Mouse (Mus musculus): Measurements from ENCODE around the gene Aldh2.
"Not testable (repeated sequence)": the region's sequence is repeated elsewhere in the genome, so short reads cannot be mapped to it uniquely, and the experiment has no call there.

Gene Aldh2

GRCm38 (mm10) chr5:121593451-121594401 lies at the start of gene Aldh2:
Gene Aldh2 (minus strand): TSS chr5:121593824.
- in situ Hi-C loops (cut with MboI, MseI), result no loop called here

- in situ Hi-C loops (cut with MboI, MseI), result no loop called here
These were observed 46.0 kb upstream of the Aldh2 start for GRCm38 (mm10) chr5:121639601-121640000.

- in situ Hi-C loops (cut with MboI, MseI), result no loop called here
These were observed 43.7 kb upstream of the Aldh2 start for GRCm38 (mm10) chr5:121637296-121637695.

GRCm38 (mm10) chr5:121634668-121635067 lies 41.0 kb upstream of the Aldh2 start:
- in situ Hi-C loops (cut with MboI, MseI), result no loop called here

GRCm38 (mm10) chr5:121632804-121633203 lies 39.2 kb upstream of the Aldh2 start:
- in situ Hi-C loops (cut with MboI, MseI), result no loop called here

- in situ Hi-C loops (cut with MboI, MseI), result not testable (repeated sequence)
These were observed 37.6 kb upstream of the Aldh2 start for GRCm38 (mm10) chr5:121631106-121631647.

GRCm38 (mm10) chr5:121627871-121628270 lies 34.2 kb upstream of the Aldh2 start:
- in situ Hi-C loops (cut with MboI, MseI), result no loop called here

GRCm38 (mm10) chr5:121623241-121623640 lies 29.6 kb upstream of the Aldh2 start:
- in situ Hi-C loops (cut with MboI, MseI), result no loop called here

- in situ Hi-C loops (cut with MboI, MseI), result no loop called here
These were observed 27.5 kb upstream of the Aldh2 start for GRCm38 (mm10) chr5:121621102-121621501.

GRCm38 (mm10) chr5:121618592-121619513 lies 25.2 kb upstream of the Aldh2 start, which contains the start of gene Acad12:
Gene Acad12 (minus strand): TSS chr5:121618938.
- in situ Hi-C loops (cut with MboI, MseI), result loop anchor here (10.0 kb wide), 1 partner anchor 1866 kb away; the partner anchor contains the start of genes Il31 and Lrrc43

- in situ Hi-C loops (cut with MboI, MseI), result loop anchor here (10.0 kb wide), 1 partner anchor 1870 kb away; the partner anchor contains the start of genes Il31 and Lrrc43
These were observed 21.3 kb upstream of the Aldh2 start for GRCm38 (mm10) chr5:121614921-121615320.

GRCm38 (mm10) chr5:121612036-121612435 lies 18.4 kb upstream of the Aldh2 start:
- in situ Hi-C loops (cut with MboI, MseI), result loop anchor here (10.0 kb wide), 1 partner anchor 1873 kb away; the partner anchor contains the start of genes Il31 and Lrrc43

GRCm38 (mm10) chr5:121609556-121610135 lies 16.0 kb upstream of the Aldh2 start:
- in situ Hi-C loops (cut with MboI, MseI), result loop anchor here (5.0 to 10.0 kb wide), 3 partner anchors 42 to 1875 kb away; partner anchors contain the start of genes Il31 and Lrrc43

GRCm38 (mm10) chr5:121606151-121606550 lies 12.5 kb upstream of the Aldh2 start:
- in situ Hi-C loops (cut with MboI, MseI), result loop anchor here (5.0 to 10.0 kb wide), 2 partner anchors 39 to 1481 kb away; no protein-coding TSS in a partner anchor

- in situ Hi-C loops (cut with MboI, MseI), result loop anchor here (10.0 kb wide), 1 partner anchor 1479 kb away; no protein-coding TSS in a partner anchor
These were observed 10.2 kb upstream of the Aldh2 start for GRCm38 (mm10) chr5:121603815-121604214.

- in situ Hi-C loops (cut with MboI, MseI), result loop anchor here (10.0 kb wide), 1 partner anchor 1477 kb away; no protein-coding TSS in a partner anchor
These were observed 8.1 kb upstream of the Aldh2 start for GRCm38 (mm10) chr5:121601547-121602299.

GRCm38 (mm10) chr5:121598871-121599610 lies 5.4 kb upstream of the Aldh2 start:
- in situ Hi-C loops (cut with MboI, MseI), result no loop called here

- in situ Hi-C loops (cut with MboI, MseI), result no loop called here
These were observed 4.4 kb upstream of the Aldh2 start for GRCm38 (mm10) chr5:121597991-121598537.

- in situ Hi-C loops (cut with MboI, MseI), result no loop called here
These were observed 3.7 kb upstream of the Aldh2 start for GRCm38 (mm10) chr5:121597332-121597731.

All from T-helper 1 cell (primary cell).